Mouse (Mus musculus): ENCODE data around the gene E2f1. TPM values are rescaled to one million over a fixed set of nuclear protein-coding genes. Genes with fewer than 3 reads are reported as not detected.

E2f1 gene
- total RNA-seq, 1 experiment from 2014 or later, result 12.2 TPM

GRCm38 (mm10) chr2:154551927-154552326, 17.8 kb downstream of the E2f1 start:
- no peak for DNase-seq

DNA sequence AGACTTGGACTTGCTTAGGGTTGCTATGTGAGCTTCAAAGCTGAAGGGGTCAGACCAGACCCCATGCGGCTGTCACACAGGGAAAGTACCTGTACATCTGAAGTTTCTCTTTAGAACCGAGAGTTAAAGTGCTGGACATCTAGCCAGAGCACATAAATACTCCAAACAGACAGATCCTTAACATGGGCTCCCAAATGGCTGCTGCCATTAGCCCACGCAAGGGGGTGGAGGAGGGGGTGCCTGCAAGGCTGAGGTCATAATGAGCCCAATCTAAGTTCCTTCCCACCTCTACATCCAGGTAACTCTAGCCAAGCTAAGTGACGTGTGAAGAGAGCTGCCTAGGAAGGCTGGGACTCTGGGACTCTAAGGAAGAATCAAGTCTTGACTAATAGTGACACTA, 18.2 kb downstream of the E2f1 start, which contains the start of gene Actl10:
Actl10 (plus strand) TSS at position 301 of the 400 bp plus-strand sequence.
- no peak for DNase-seq

DNA sequence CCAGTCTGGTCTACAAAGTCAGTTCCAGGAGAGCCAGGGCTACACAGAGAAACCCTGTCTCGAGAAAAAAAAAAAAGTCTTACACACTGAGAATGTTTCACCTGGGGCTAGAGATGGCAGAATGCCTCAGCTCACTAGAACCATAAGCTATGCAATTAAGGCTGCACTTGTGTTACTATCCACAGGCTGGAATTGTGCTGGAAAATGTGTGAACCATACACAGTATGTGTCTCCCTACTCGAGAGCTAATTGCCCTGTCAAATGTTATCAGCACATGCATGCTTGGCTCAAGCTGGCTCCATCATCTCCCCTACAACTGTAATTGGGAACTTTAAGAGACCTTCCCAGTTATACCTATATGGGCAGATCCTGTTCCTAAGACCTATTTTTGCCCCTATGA, 18.8 kb downstream of the E2f1 start:
- DNase-seq, result no peak

- DNase-seq, result no peak
These were observed 19.9 kb downstream of the E2f1 start for GRCm38 (mm10) chr2:154549886-154550189.

DNA sequence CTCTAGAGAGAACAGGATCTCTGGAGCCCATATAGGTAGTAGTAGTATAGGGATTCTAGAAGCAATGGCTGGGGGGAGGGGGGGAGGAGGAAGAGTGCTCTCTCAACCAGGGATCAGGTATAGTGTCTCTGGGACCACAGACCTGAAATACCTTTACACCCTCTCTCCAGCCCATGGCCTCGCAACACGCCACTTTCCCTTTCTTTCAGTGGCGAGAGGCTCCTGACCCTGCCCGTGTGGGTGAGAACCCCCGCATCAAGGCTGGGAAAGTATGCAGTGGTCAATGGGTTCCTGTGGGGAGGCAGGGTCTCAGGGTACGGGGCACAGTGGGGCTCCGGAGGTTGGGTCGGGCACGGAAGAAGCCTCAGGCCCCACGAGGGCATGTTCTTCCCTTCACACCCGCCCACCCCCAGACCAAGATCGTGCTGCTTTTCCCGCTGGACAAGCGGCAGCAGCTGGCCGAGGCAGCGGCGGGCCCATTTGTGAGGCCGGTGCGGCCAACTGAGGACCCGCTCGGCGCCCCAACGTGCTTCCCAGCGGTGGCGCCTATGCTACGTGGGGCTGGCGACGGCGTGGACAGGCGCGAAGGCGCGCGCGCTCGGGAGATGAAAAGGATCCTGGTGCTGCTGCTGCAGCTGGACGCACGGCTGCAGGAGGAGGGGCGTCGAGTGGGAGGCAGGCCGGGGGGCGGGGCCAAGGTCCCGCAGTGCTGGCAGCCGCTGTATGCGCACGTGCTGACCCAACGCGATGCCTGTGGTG, 20.4 kb downstream of the E2f1 start:
- DNase-seq, result peak; percentile 88

DNA sequence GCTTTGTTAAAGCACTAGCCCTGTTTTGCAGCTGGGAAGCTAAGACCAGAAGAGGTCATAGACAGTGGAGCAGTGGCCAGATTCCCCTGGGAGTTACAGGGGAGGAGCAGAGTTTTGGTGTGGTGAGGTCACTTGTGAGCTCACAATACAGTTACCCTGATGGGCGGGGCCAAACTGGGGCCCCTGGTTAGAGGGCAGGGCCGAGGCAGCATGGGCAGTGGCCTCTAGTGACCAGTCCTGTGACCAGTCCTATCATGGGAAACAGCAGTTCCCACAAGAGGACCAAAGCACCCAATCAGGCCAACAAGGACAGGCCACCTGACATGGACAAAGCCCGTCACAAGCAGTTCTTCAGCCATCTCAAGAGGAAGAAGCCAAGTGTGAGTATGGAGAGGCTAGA, 21.0 kb downstream of the E2f1 start:
- DNase-seq, result peak; percentile 65

DNA sequence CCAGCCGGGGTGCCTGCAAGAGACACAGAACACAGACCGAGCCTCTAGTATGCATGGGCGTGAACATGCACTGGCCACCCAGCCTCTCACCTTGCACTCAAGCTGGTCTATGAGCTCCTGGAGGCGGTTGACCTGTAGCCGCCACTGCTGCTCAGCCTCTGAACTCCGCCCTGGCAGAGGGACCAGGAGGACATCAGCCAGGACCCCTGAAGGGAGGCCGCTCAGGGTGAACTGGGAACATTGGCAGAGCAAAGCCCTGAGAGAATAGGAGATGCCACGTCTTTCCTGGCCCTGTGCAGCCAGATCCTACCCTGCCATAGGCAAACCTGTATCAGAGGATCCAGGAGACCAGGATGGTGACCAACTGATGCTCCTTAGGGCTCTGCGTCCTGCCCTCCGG, 23.0 kb downstream of the E2f1 start, which contains the start of gene 1700003F12Rik:
1700003F12Rik (plus strand) TSS at position 375 of the 400 bp plus-strand sequence.
- DNase-seq, result no peak

DNA sequence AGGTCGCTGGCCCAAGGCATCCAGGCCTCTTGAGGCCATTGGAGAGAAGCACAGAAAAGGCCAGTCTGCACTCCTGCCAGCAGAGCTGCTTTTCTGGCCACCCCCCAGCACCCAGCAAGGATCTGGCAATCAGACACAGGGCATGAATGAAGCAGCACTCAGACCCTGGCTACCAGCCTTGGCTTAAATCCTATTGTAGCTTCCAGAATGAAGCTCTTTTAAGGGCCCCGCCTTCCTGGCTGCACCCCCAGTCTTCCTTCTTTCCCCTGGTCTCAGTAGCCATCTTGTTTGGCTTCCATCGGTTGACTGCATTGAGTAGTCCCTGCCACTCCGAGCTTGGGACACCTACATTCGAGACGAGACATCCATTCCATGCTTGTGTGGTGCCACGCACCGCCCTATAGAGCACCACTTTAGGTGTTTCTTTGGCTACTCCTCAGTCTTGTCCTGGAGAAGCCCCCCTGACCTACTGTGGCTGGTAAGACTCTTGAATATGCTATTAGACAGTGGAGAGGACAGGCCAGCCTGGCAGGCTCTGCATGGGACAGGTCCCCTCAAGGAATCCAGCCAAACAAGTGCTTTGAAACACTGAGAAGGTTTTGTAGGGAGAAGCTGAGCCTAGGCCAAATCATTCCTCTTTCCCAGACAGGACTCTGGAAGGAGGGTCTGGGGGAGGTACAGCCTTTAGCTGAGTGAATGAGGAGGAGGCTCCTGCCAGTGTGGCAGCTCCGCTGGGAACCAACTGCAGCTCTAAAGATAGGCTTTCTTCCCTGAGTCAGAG, 25.9 kb downstream of the E2f1 start:
- DNase-seq, result peak; percentile 71

- DNase-seq, result no peak
These were observed 28.1 kb downstream of the E2f1 start for GRCm38 (mm10) chr2:154541630-154542029.

- peak; percentile 61 for DNase-seq
These were observed 30.0 kb downstream of the E2f1 start for GRCm38 (mm10) chr2:154539720-154540119.

DNA sequence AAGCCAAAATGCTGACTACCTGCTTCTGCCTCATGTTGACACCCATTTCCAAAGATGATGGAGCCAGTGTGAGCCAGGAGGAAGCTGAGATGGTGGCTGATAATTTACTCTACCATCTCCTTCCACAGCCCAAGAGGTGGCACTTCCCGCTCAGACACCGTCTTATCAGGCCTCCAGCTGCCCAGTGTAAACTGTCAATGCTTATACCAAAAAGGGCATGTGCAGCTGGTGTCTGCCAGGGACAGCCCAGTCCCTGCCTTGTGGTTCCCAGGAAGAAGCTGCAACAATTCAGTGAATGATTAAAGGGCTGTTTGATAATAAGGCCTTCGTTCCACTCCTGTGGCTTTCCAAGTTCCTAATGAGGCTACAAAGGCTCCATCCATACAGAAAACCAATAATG, 31.0 kb downstream of the E2f1 start:
- DNase-seq, result no peak

DNA sequence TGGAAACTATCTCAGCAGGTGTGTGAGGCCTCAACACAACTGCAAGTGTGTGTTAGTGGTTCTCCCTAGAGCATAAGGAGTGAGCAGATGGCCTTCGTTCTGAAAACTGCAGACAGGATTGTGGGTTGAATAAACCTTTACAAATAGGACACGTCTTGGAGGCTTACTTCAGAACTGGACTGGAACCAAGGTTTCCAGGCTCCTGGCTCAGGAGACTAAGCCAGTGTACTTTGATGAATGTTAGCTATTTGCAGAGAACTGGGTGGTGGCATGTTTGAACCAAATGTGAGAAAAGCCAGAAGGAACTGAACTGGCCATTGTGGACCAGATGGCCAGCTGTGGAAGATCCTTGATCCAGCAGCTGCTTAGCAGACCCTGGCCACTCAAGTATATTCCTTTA, 31.4 kb downstream of the E2f1 start:
- DNase-seq, result no peak

GRCm38 (mm10) chr2:154534704-154535270, 34.9 kb downstream of the E2f1 start:
- no peak for DNase-seq

GRCm38 (mm10) chr2:154532888-154533287, 36.8 kb downstream of the E2f1 start:
- DNase-seq, result no peak

- DNase-seq, result no peak
These were observed 43.2 kb downstream of the E2f1 start for GRCm38 (mm10) chr2:154526531-154526930.

- DNase-seq, result no peak
These were observed 44.4 kb downstream of the E2f1 start for GRCm38 (mm10) chr2:154525285-154525684.

DNA sequence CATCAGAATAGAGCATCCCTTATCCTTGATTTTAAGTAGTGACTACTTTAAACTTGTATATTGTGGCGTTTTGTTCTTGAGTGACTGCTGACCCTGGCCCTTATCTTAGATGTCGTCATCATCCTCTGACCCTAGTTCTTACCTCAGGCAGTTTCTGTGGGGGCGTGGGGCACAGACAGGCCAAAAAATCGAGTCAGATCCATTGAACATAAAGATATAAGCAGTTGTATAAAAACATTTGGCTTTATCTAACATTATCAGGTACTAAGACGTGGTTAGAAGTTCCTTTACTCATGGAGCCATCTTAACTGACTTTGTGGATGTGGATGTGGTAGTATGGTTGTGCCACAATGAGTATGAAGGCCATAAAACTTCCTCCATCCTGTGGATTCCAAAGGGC, 47.4 kb downstream of the E2f1 start:
- DNase-seq, result no peak

- DNase-seq, result no peak
These were observed 48.2 kb downstream of the E2f1 start for GRCm38 (mm10) chr2:154521449-154521848.

- DNase-seq, result no peak
These were observed 52.3 kb downstream of the E2f1 start for GRCm38 (mm10) chr2:154517424-154517823.

GRCm38 (mm10) chr2:154516944-154517343, 52.7 kb downstream of the E2f1 start:
- DNase-seq, result no peak

- peak; percentile 43 for DNase-seq
These were observed 59.6 kb downstream of the E2f1 start for GRCm38 (mm10) chr2:154510141-154510540.
